Mouse (Mus musculus) thymus, postnatal 36 days (tissue): Measurements from ENCODE around the gene Slc39a3.
"Not testable (repeated sequence)": the region's sequence is repeated elsewhere in the genome, so short reads cannot be mapped to it uniquely, and the experiment has no call there.

ENCODE experiments used
- DNase-seq, 2 experiments: peaks; one replicate each; pipeline ENCODE4 v3.0.0; 2022; ENCODE audit warnings: mixed read lengths in 2 of 2

Gene Slc39a3

GRCm38 (mm10) chr10:81036988-81037580 is at the start of gene Slc39a3:
Slc39a3 (minus strand) TSS chr10:81037426.
- peak; percentile 98 to 99 for DNase-seq

GRCm38 (mm10) chr10:81087021-81087420 is 49.8 kb upstream of the Slc39a3 start:
- peak; percentile 39 to 47 for DNase-seq

GRCm38 (mm10) chr10:81082168-81082960 is 45.1 kb upstream of the Slc39a3 start:
- peak; percentile 61 to 75 for DNase-seq

GRCm38 (mm10) chr10:81080008-81080655 is 42.9 kb upstream of the Slc39a3 start:
- DNase-seq: no peak

GRCm38 (mm10) chr10:81077916-81078315 is 40.7 kb upstream of the Slc39a3 start:
- no peak for DNase-seq

- no peak for DNase-seq
Measured at GRCm38 (mm10) chr10:81076356-81076755, 39.1 kb upstream of the Slc39a3 start.

GRCm38 (mm10) chr10:81075734-81076133 is 38.5 kb upstream of the Slc39a3 start:
- DNase-seq: no peak

GRCm38 (mm10) chr10:81073464-81073863 is 36.2 kb upstream of the Slc39a3 start:
- peak in 1 of 2 experiments; percentile 34 for DNase-seq

GRCm38 (mm10) chr10:81072290-81072689 is 35.1 kb upstream of the Slc39a3 start:
- DNase-seq: no peak

GRCm38 (mm10) chr10:81069836-81070235 is 32.6 kb upstream of the Slc39a3 start, which contains the start of gene Thop1:
Thop1 (plus strand) TSS chr10:81070035.
- peak; percentile 94 to 98 for DNase-seq

- DNase-seq: no peak
Measured at GRCm38 (mm10) chr10:81068706-81069105, 31.5 kb upstream of the Slc39a3 start.

- DNase-seq: not testable (repeated sequence)
Measured at GRCm38 (mm10) chr10:81064519-81064918, 27.3 kb upstream of the Slc39a3 start.

- no peak for DNase-seq
Measured at GRCm38 (mm10) chr10:81062710-81063109, 25.5 kb upstream of the Slc39a3 start.

- DNase-seq: peak; percentile 96 to 97
Measured at GRCm38 (mm10) chr10:81059603-81060543, 22.6 kb upstream of the Slc39a3 start, which contains the start of gene Sgta. Sgta (minus strand) TSS chr10:81060181.

GRCm38 (mm10) chr10:81058896-81059295 is 21.7 kb upstream of the Slc39a3 start:
- DNase-seq: no peak

GRCm38 (mm10) chr10:81057406-81058130 is 20.3 kb upstream of the Slc39a3 start:
- DNase-seq: no peak

- not testable (repeated sequence) for DNase-seq
Measured at GRCm38 (mm10) chr10:81055802-81056340, 18.6 kb upstream of the Slc39a3 start.

GRCm38 (mm10) chr10:81055169-81055568 is 17.9 kb upstream of the Slc39a3 start:
- DNase-seq: no peak

- no peak for DNase-seq
Measured at GRCm38 (mm10) chr10:81052577-81052976, 15.4 kb upstream of the Slc39a3 start.

- DNase-seq: no peak
Measured at GRCm38 (mm10) chr10:81051133-81051532, 13.9 kb upstream of the Slc39a3 start.

GRCm38 (mm10) chr10:81050645-81051044 is 13.4 kb upstream of the Slc39a3 start:
- DNase-seq: peak; percentile 45 to 47
